Mouse (Mus musculus): Measurements from ENCODE around the gene Ptafr.

GRCm38 (mm10) chr4:132535406-132536121, 28.3 kb upstream of the Ptafr start, which contains the start of gene Dnajc8:
- TF ChIP-seq CTCF (IDR thresholded peaks at IDR 0.05; ENCODE audit: extremely low read depth, insufficient read depth, insufficient read length, insufficient replicate concordance): no peak
- peak; percentile 78 for TF ChIP-seq POLR2A (IDR thresholded peaks at IDR 0.05; ENCODE audit: low read depth, low read length)
